Mouse (Mus musculus) brown adipose tissue, adult 24 weeks (tissue): Measurements from ENCODE around the gene Pax9. TPM values are rescaled to one million over a fixed set of nuclear protein-coding genes. Genes with fewer than 3 reads are reported as not detected.

Experiments
- H3K27ac ChIP-seq: fragments of 200-500 bp; replicated peaks from 2 replicates; pipeline ENCODE4 v1.5.1; 2012; ENCODE audit warnings: low read depth, mild to moderate bottlenecking, low read length
- H3K4me1 ChIP-seq: fragments of 200-500 bp; 2 replicates; pipeline ENCODE4 v1.6.1; 2012; ENCODE audit warnings: low read length, mixed read lengths; ENCODE audit not compliant: control insufficient read depth, insufficient read depth, insufficient read length
- H3K4me3 ChIP-seq: fragments of 200-500 bp; 2 replicates; pipeline ENCODE4 v1.5.1; 2012; ENCODE audit warnings: low read depth, mild to moderate bottlenecking, low read length, moderate library complexity; ENCODE audit not compliant: insufficient read depth
- polyA plus RNA-seq: library from polyadenylated mRNA; stranded (reverse); fragments of >200 nt; gene quantifications from 2 replicates; pipeline ENCODE4 v1.2.4, GENCODE M21; 2012; ENCODE audit not compliant: missing spikeins, insufficient read depth, insufficient read length

Pax9 gene
- polyA plus RNA-seq, 1 experiment = not detected

- Histone ChIP-seq H3K4me3 (no peak overlapping the region), H3K27ac (no peak overlapping the region), H3K4me1 (no peaks in the 10 kb centered on the region)
These were observed 27.1 kb downstream of the Pax9 start for GRCm38 (mm10) chr12:56718707-56719051.

- no peaks in the 10 kb centered on the region for H3K4me1 ChIP-seq
- H3K4me3 ChIP-seq = no peak overlapping the region
- no peak overlapping the region for H3K27ac ChIP-seq
These were observed 36.1 kb downstream of the Pax9 start for GRCm38 (mm10) chr12:56727631-56728030.

GRCm38 (mm10) chr12:56737104-56737503 lies 45.5 kb downstream of the Pax9 start:
- H3K4me3 ChIP-seq = no peak overlapping the region
- no peak overlapping the region for H3K27ac ChIP-seq
- H3K4me1 ChIP-seq = no peaks in the 10 kb centered on the region

Other genes with a start within 250 kb of the Pax9 start
- not detected in 2 replicates for gene Nkx2-1, start 154.9 kb upstream of the Pax9 start, polyA plus RNA-seq
- not detected in 2 replicates for gene Nkx2-9, start 78.5 kb upstream of the Pax9 start, polyA plus RNA-seq